Mouse (Mus musculus) thymus, adult 2 months (tissue): Measurements from ENCODE around the gene Pofut1. TPM values are rescaled to one million over a fixed set of nuclear protein-coding genes. Genes with fewer than 3 reads are reported as not detected.
A peak's percentile ranks its signal among the peaks of the same experiment; 100 is the strongest.

ENCODE experiments used
- DNase-seq: peaks from one replicate; pipeline ENCODE4 v3.0.0; 2021
- H3K27ac ChIP-seq: fragments of 200-500 bp; 2 replicates; pipeline ENCODE4 v1.5.1; 2012; ENCODE audit warnings: low read length, control low read depth; ENCODE audit not compliant: control insufficient read depth, insufficient read depth
- H3K27me3 ChIP-seq: fragments of 200-500 bp; 2 replicates; pipeline ENCODE4 v1.6.1; 2012; ENCODE audit warnings: mild to moderate bottlenecking, low read length, moderate library complexity, mixed read lengths; ENCODE audit not compliant: control insufficient read depth, insufficient read depth
- H3K36me3 ChIP-seq: fragments of 200-500 bp; 2 replicates; pipeline ENCODE4 v1.6.1; 2012; ENCODE audit warnings: mild to moderate bottlenecking, low read length, moderate library complexity; ENCODE audit not compliant: control insufficient read depth, insufficient read depth
- H3K4me1 ChIP-seq: fragments of 200-500 bp; replicated peaks from 2 replicates; pipeline ENCODE4 v1.6.1; 2012; ENCODE audit warnings: low read length; ENCODE audit not compliant: control insufficient read depth, insufficient read depth
- H3K4me3 ChIP-seq: fragments of 200-500 bp; 2 replicates; pipeline ENCODE4 v1.5.1; 2012; ENCODE audit warnings: mild to moderate bottlenecking, low read length, control low read depth, moderate library complexity; ENCODE audit not compliant: control insufficient read depth, insufficient read depth
- CTCF ChIP-seq: fragments of 200-500 bp; IDR thresholded peaks from 2 replicates; pipeline ENCODE4 v1.5.1; 2012; ENCODE audit warnings: mild to moderate bottlenecking, control low read depth, low read length, moderate library complexity, borderline replicate concordance; ENCODE audit not compliant: control insufficient read depth, poor library complexity, insufficient read depth; ENCODE audit errors: extremely low read depth
- POLR2A ChIP-seq: fragments of 200-500 bp; IDR thresholded peaks from 2 replicates; pipeline ENCODE4 v1.6.1; 2012; ENCODE audit warnings: mild to moderate bottlenecking, low read length, control low read depth, moderate library complexity; ENCODE audit not compliant: control insufficient read depth, poor library complexity, insufficient read depth; ENCODE audit errors: extremely low read depth
- WGBS: fragments of 180-500 bp; shearing (Covaris S2); methylation state at CpG from one replicate; pipeline ENCODE4 v1.1.7; 2018; 5-methylcytosine and 5-hydroxymethylcytosine counted together
- polyA plus RNA-seq: library from polyadenylated mRNA; depleted of rRNA; stranded (reverse); fragments of >200 nt; gene quantifications from 2 replicates; pipeline ENCODE4 v1.2.3, GENCODE M21; 2012

Pofut1 gene
- polyA plus RNA-seq, 1 experiment = 30.2 TPM

GRCm38 (mm10) chr2:153290938-153291928, 49.9 kb downstream of the Pofut1 start, which contains the start of gene Kif3b:
Kif3b (plus strand) TSS chr2:153291413.
- Histone ChIP-seq H3K27me3 (no peaks in the 10 kb centered on the region), H3K4me1 (peaks cover 11% of the 10 kb centered on the region), H3K4me3 (peak within 1 kb of the TSS; percentile 83), H3K27ac (no peak within 1 kb of the TSS), H3K36me3 (no peaks in the 10 kb centered on the region)
- TF ChIP-seq POLR2A (peak; percentile 61; the same call in 1 of the 2 replicates), CTCF (peak; percentile 63; the same call in 1 of the 2 replicates)
- peak; percentile 91 for DNase-seq
- 1% methylated on average over 63 of the region's 63 CpGs for WGBS

GRCm38 (mm10) chr2:153292305-153292861, 51.0 kb downstream of the Pofut1 start:
- H3K36me3 ChIP-seq = no peaks in the 10 kb centered on the region
- DNase-seq = no peak
- H3K4me3 ChIP-seq = no peak overlapping the region
- peaks cover 11% of the 10 kb centered on the region for H3K4me1 ChIP-seq
- 44% methylated on average over 7 of the region's 7 CpGs for WGBS
- no peak overlapping the region for H3K27ac ChIP-seq
- no peaks in the 10 kb centered on the region for H3K27me3 ChIP-seq
- no peak for TF ChIP-seq POLR2A
- TF ChIP-seq CTCF = no peak

- H3K36me3 ChIP-seq = no peaks in the 10 kb centered on the region
- TF ChIP-seq CTCF (no peak), POLR2A (no peak)
- H3K4me3 ChIP-seq = no peak overlapping the region
- H3K27ac ChIP-seq = no peak overlapping the region
- H3K27me3 ChIP-seq = no peaks in the 10 kb centered on the region
- peaks cover 20% of the 10 kb centered on the region for H3K4me1 ChIP-seq
- DNase-seq = no peak
- 93% methylated on average over 4 of the region's 4 CpGs for WGBS
These were observed 53.9 kb downstream of the Pofut1 start for GRCm38 (mm10) chr2:153295196-153295595.

- peaks cover 12% of the 10 kb centered on the region for H3K4me1 ChIP-seq
- no peak overlapping the region for H3K27ac ChIP-seq
- no peak for TF ChIP-seq CTCF
- no peak for TF ChIP-seq POLR2A
- no peaks in the 10 kb centered on the region for H3K36me3 ChIP-seq
- DNase-seq = no peak
- H3K27me3 ChIP-seq = no peaks in the 10 kb centered on the region
- 96% methylated on average over 4 of the region's 4 CpGs for WGBS
- no peak overlapping the region for H3K4me3 ChIP-seq
These were observed 56.4 kb downstream of the Pofut1 start for GRCm38 (mm10) chr2:153297771-153298170.

DNA sequence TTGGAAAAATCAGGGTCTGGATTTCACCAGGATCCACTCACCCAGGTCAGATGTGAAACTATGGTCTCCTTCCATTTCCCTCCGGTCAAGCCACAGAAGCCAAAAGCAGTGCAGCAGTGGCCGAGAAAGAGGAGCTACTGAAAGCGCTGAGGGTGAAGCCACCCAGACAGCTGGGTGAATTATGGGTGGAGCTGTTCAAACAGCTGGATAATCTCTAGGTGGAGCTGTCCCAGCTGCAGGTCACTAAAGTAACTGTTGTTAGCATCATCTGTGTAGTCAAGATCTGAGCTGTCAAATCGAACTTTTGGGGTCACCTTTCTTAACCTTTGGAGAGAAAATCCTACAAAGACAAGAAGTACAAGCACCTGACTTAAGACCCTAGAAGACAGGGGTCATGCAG, 57.1 kb downstream of the Pofut1 start:
- no peak for DNase-seq
- Histone ChIP-seq H3K36me3 (no peaks in the 10 kb centered on the region), H3K4me3 (no peak overlapping the region), H3K27me3 (no peaks in the 10 kb centered on the region), H3K4me1 (peaks cover 13% of the 10 kb centered on the region; the same call in 1 of the 2 replicates), H3K27ac (no peak overlapping the region)
- TF ChIP-seq POLR2A (no peak), CTCF (no peak)
- WGBS = 69% methylated on average over 4 of the region's 4 CpGs

DNA sequence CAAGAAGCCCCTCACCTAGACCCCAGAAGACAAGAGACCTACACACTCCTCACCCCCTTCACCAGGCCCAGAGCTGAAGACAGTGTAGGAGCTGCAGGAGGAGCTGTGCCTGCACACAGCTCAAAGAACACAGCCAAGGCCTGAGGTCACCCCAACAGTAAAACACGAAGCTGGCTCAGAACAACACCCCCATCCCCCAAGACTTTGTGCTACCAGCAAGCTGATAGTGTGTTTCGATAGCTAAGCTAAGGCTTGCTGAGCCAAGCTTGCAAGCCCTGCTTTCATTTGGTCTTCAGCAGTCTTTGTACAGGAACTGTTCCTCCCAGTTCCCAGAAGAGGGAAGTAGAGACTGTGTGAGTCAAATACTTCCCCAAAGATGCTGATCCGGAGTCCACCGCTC, 57.5 kb downstream of the Pofut1 start:
- DNase-seq = no peak
- Histone ChIP-seq H3K36me3 (no peaks in the 10 kb centered on the region), H3K4me1 (peaks cover 13% of the 10 kb centered on the region; the same call in 1 of the 2 replicates), H3K27me3 (no peaks in the 10 kb centered on the region), H3K27ac (no peak overlapping the region), H3K4me3 (no peak overlapping the region)
- 45% methylated on average over 4 of the region's 4 CpGs for WGBS
- TF ChIP-seq CTCF (no peak), POLR2A (no peak)
